ENCODE assay signal across 10 mouse cellular contexts in the genomic region with DNA sequence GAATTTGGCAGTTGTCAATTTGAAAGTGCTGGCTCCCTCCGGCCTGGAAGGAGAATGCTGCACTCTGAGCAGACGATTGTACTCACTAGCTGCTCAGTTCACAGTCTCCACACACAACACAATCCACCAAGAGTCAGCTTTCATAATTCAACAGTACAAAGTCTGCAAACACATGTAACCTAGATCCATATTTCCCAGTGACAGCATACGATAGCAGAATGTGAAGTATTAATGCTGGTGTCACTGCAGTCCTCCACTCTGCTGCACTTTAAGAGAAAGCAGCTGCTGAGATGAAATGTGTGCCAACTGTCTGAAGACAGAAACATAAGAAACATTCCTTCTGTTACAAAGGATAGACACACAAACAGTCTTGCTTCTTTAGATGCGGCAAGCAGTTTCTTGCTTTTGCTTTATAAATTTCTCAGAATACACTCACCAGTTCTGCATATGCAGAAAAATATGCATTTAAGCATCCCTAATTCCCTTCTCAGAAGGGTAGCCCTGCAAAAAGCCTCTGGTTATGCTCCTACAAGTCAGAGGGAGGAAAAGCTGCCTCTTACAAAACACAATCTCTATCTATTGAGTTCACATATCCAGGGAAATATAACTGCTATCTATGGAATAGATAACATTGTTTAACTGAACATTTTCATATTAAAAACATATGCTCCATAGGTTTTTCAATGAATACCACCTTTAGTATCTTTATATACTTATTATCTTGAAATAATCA.
DNase-seq lines count a peak whose midpoint lies in the region; ATAC-seq and TF ChIP-seq lines count a peak whose summit lies in the region.
"Had no signal": no experiment of that assay in that cellular context is flagged by ENCODE, and none has a peak within 500 bp of the region (broad histone marks: within the 10 kb centered on the region; RNA-seq: fewer than 3 reads in every experiment).

No protein-coding gene starts in this region.

- H3K4me1 ChIP-seq in neural tube, embryonic 15.5 days = peaks cover 5% of the 10 kb centered on the region; the same call in 1 of the 2 replicates
- no peaks in the 10 kb centered on the region for H3K4me1 ChIP-seq in midbrain, postnatal 0 days (ENCODE audit: insufficient read depth, low read length)
- H3K4me1 ChIP-seq: neural tube, embryonic 12.5 days had no signal

- no peaks in the 10 kb centered on the region for H3K36me3 ChIP-seq in neural tube, embryonic 15.5 days
- H3K36me3 ChIP-seq in midbrain, postnatal 0 days (ENCODE audit: insufficient read depth, low read length) = no peaks in the 10 kb centered on the region
- H3K36me3 ChIP-seq: neural tube, embryonic 12.5 days had no signal

- H3K9me3 ChIP-seq in neural tube, embryonic 15.5 days (replicated peaks) = no peaks in the 10 kb centered on the region
- no peaks in the 10 kb centered on the region for H3K9me3 ChIP-seq in midbrain, postnatal 0 days (ENCODE audit: low read length)
- H3K9me3 ChIP-seq: neural tube, embryonic 12.5 days had no signal

- 65% methylated on average over 4 of the region's 4 CpGs for WGBS in neural tube, embryonic 15.5 days
- WGBS in midbrain, postnatal 0 days = 41% methylated on average over 4 of the region's 4 CpGs

- H3K27me3 ChIP-seq in neural tube, embryonic 15.5 days (replicated peaks) = no peaks in the 10 kb centered on the region
- H3K27me3 ChIP-seq in midbrain, postnatal 0 days (ENCODE audit: insufficient read depth, low read length) = no peaks in the 10 kb centered on the region
- H3K27me3 ChIP-seq: neural tube, embryonic 12.5 days had no signal

- ATAC-seq in frontal cortex, adult (ENCODE audit: low TSS enrichment) = peak; percentile 89
- 0 out of 2 replicates have a peak, but pooled peaks have one; percentile 45 for ATAC-seq in neural tube, embryonic 15.5 days (ENCODE audit: low FRiP score)
- no peak for ATAC-seq in midbrain, postnatal 0 days (ENCODE audit: low FRiP score)

- no peak overlapping the region for H3K4me2 ChIP-seq in neural tube, embryonic 15.5 days
- H3K4me2 ChIP-seq in midbrain, postnatal 0 days (ENCODE audit: low read depth, low read length, poor library complexity, severe bottlenecking) = no peak overlapping the region
- H3K4me2 ChIP-seq: neural tube, embryonic 12.5 days had no signal

- DNase-seq in frontal cortex, postnatal 25 days (ENCODE audit: low spot score in 2 of 2) = no peak
- DNase-seq in neural tube, embryonic 10.5 days (ENCODE audit: extremely low spot score, low spot score) = no peak
- peak; percentile 58 for DNase-seq in kidney, postnatal 10 days
- DNase-seq in midbrain, postnatal 0 days (ENCODE audit: low spot score) = peak; percentile 27
- DNase-seq in cerebellum, postnatal 10 days = no peak
- no peak for DNase-seq in cerebellum, postnatal 25 days
- DNase-seq: B cell, adult 2 months had no signal

- H3K9ac ChIP-seq in neural tube, embryonic 15.5 days (replicated peaks) = no peak overlapping the region
- peak overlapping the region; percentile 2; the same call in 1 of the 2 replicates for H3K9ac ChIP-seq in midbrain, postnatal 0 days (replicated peaks; ENCODE audit: low read length, poor library complexity, severe bottlenecking)
- H3K9ac ChIP-seq: neural tube, embryonic 12.5 days had no signal

- no peak for TF ChIP-seq CTCF in midbrain, postnatal 0 days (IDR thresholded peaks at IDR 0.05)

- H3K27ac ChIP-seq in neural tube, embryonic 15.5 days (replicated peaks) = peak overlapping the region; percentile 37; the same call in 1 of the 2 replicates
- H3K27ac ChIP-seq in midbrain, postnatal 0 days (ENCODE audit: low read depth, low read length) = peak overlapping the region; percentile 71
- H3K27ac ChIP-seq: neural tube, embryonic 12.5 days had no signal

- no peak overlapping the region for H3K4me3 ChIP-seq in neural tube, embryonic 15.5 days (replicated peaks)
- H3K4me3 ChIP-seq in midbrain, postnatal 0 days (ENCODE audit: low read depth, low read length) = no peak overlapping the region
- H3K4me3 ChIP-seq: neural tube, embryonic 12.5 days had no signal

Comparison
In these comparisons a context has a peak if more than half of its experiments do, and no peak if none do; other contexts are left out.
1. DNase-seq: peak in kidney, postnatal 10 days (single experiment) and midbrain, postnatal 0 days (single experiment); none in frontal cortex, postnatal 25 days (0 of 2), neural tube, embryonic 10.5 days (single experiment), cerebellum, postnatal 10 days (0 of 2) and cerebellum, postnatal 25 days (0 of 2).